Mouse (Mus musculus) G1E (cell line): Measurements from ENCODE around the gene Ing5. TPM values are rescaled to one million over a fixed set of nuclear protein-coding genes. Genes with fewer than 3 reads are reported as not detected.
A peak's percentile ranks its signal among the peaks of the same experiment; 100 is the strongest.
"Not testable (repeated sequence)": the region's sequence is repeated elsewhere in the genome, so short reads cannot be mapped to it uniquely, and the experiment has no call there.

Source experiments
- ATAC-seq: 2 replicates; pipeline ENCODE4 v1.8.0; 2016; ENCODE audit warnings: mild to moderate bottlenecking; ENCODE audit not compliant: insufficient number of reproducible peaks, poor library complexity, low FRiP score, severe bottlenecking; ENCODE audit errors: extremely low read depth
- DNase-seq: peaks from one replicate; pipeline ENCODE4 v3.0.0; 2012; ENCODE audit warnings: low spot score
- H3K27me3 ChIP-seq: 2 replicates; pipeline ENCODE4 v1.6.1; 2012; ENCODE audit warnings: mild to moderate bottlenecking, low read length, inconsistent platforms; ENCODE audit not compliant: insufficient read depth
- H3K36me3 ChIP-seq: replicated peaks from 2 replicates; pipeline ENCODE3; 2012; ENCODE audit warnings: mild to moderate bottlenecking, inconsistent platforms
- H3K4me1 ChIP-seq: 2 replicates; pipeline ENCODE4 v1.6.1; 2012; ENCODE audit warnings: low read depth, low read length, inconsistent platforms, mixed read lengths; ENCODE audit not compliant: insufficient read depth
- H3K4me3 ChIP-seq: 2 replicates; pipeline ENCODE4 v1.5.1; 2012; ENCODE audit warnings: low read depth, mild to moderate bottlenecking, inconsistent platforms, low read length, moderate library complexity, mixed read lengths
- H3K9me3 ChIP-seq: replicated peaks from 2 replicates; pipeline ENCODE4 v1.6.1; 2012; ENCODE audit warnings: inconsistent platforms
- CTCF ChIP-seq: IDR thresholded peaks from 2 replicates; pipeline ENCODE4 v1.5.1; 2012; ENCODE audit warnings: low read depth, low read length, inconsistent platforms, mixed read lengths
- GATA1 ChIP-seq: IDR thresholded peaks from 2 replicates; pipeline ENCODE4 v1.6.1; 2012; ENCODE audit warnings: borderline replicate concordance, low read length, inconsistent platforms, mixed read lengths
- GATA2 ChIP-seq: IDR thresholded peaks from 2 replicates; pipeline ENCODE4 v1.6.1; 2012; ENCODE audit warnings: low read depth, low read length, inconsistent platforms, borderline replicate concordance
- POLR2AphosphoS5 ChIP-seq: IDR thresholded peaks from 2 replicates; pipeline ENCODE4 v1.6.1; 2012; ENCODE audit warnings: low read depth, low read length, inconsistent platforms; ENCODE audit not compliant: insufficient replicate concordance
- TAL1 ChIP-seq: conservative IDR thresholded peaks from 2 replicates; pipeline ENCODE4 v1.6.1; 2012; ENCODE audit warnings: low read depth, low read length, inconsistent platforms, mixed read lengths
- polyA plus RNA-seq: library from polyadenylated mRNA; stranded (reverse); fragments of >175 nt; gene quantifications from 2 replicates; pipeline ENCODE4 v1.2.3, GENCODE M21; 2012
- total RNA-seq, 2 experiments: library from RNA; stranded (forward) in 1 of 2; stranded (reverse) in 1 of 2; fragments of 200-1000 nt in 1 of 2; fragments of >200 nt in 1 of 2; fragmentation: Nextera tagmentation in 1 of 2; gene quantifications; 2 replicates each; pipeline ENCODE4 v1.2.3; 2014 to 2017

Ing5 gene
- total and polyA plus RNA-seq, 3 experiments = 3.4 to 43.3 (median 41.4) TPM

- peak; percentile 96 for DNase-seq
- Histone ChIP-seq H3K4me1 (peaks cover 35% of the 10 kb centered on the region), H3K27me3 (no peaks in the 10 kb centered on the region), H3K36me3 (peaks cover 61% of the 10 kb centered on the region), H3K4me3 (peak overlapping the region; percentile 78), H3K9me3 (no peaks in the 10 kb centered on the region)
- TF ChIP-seq POLR2AphosphoS5 = peak; percentile 94
- no peak for TF ChIP-seq GATA2
- TF ChIP-seq TAL1 = no peak
- peak; percentile 90 for ATAC-seq
Measured at GRCm38 (mm10) chr1:93825105-93825674, 21.4 kb downstream of the Ing5 start.

DNA sequence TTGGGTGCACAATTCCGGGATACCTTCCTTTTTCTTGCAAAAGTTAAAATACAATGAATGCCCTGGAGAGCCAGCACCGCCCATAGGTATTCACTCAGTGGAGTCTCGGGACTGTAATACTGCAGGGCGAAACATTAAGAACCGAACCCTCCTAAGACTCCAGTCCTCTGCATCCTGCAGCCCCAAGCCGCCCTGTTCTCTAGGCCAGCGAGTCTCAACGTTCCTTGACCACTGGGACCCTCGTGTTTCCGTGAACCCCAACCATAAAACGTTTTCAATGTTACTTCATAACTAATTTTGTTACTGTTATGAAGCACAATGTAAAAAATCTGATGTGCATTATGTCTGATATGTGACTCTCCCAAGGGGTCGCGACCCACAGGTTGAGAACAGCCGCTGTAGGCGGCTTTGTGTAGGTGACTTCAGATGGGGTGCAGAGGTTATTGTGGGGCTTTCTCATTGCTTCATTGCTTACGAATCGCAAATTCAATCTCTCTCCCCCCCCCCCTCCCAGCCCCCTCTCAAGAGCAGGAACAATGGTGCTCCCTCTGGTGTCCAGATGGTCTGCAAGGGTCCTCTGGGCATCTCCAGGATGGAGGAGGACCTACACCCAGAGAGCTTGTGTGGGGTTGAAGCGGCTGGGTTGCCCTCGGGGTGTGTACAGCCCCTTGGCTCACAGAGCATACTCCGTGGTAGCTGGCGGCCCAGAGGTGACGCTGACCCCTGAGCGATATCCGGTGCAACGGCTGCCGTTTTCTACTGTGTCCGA, 22.2 kb downstream of the Ing5 start:
- DNase-seq (peak; percentile 38), ATAC-seq (no peak)
- Histone ChIP-seq H3K4me1 (peaks cover 35% of the 10 kb centered on the region), H3K27me3 (no peaks in the 10 kb centered on the region), H3K9me3 (no peaks in the 10 kb centered on the region), H3K4me3 (peak overlapping the region; percentile 78), H3K36me3 (peaks cover 54% of the 10 kb centered on the region)
- TF ChIP-seq CTCF (no peak), GATA2 (no peak), TAL1 (no peak), GATA1 (no peak), POLR2AphosphoS5 (no peak)

DNA sequence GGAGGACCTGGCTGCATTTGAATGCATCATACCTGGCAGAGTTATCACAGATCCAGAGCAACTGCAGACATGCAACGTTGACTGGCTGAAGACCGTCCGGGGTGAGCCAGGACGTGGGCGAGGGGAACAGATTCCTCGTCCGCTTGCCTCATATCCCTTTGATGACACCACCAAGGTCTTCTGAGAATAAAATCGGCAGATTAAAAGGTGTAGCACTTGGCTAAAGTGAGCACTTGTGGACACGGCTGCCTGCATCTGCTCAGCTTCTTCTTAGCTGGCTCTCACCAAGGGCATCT, 22.7 kb downstream of the Ing5 start:
- H3K27me3 ChIP-seq = no peaks in the 10 kb centered on the region
- peaks cover 49% of the 10 kb centered on the region for H3K36me3 ChIP-seq
- H3K4me3 ChIP-seq = peak overlapping the region; percentile 78
- no peak for ATAC-seq
- H3K4me1 ChIP-seq = peaks cover 35% of the 10 kb centered on the region
- TF ChIP-seq TAL1 (no peak), CTCF (no peak)
- H3K9me3 ChIP-seq = no peaks in the 10 kb centered on the region
- no peak for DNase-seq

GRCm38 (mm10) chr1:93832754-93833360, 29.1 kb downstream of the Ing5 start:
- H3K27me3 ChIP-seq, H3K9me3 ChIP-seq, DNase-seq, H3K4me3 ChIP-seq: not testable (repeated sequence)
- TF ChIP-seq CTCF = 0 out of 2 replicates have a peak, but pooled peaks have one; percentile 15
- H3K4me1 ChIP-seq = peaks cover 13% of the 10 kb centered on the region
- H3K36me3 ChIP-seq = peaks cover 56% of the 10 kb centered on the region
- peak; percentile 66 for ATAC-seq

GRCm38 (mm10) chr1:93834671-93835150, 30.9 kb downstream of the Ing5 start:
- Histone ChIP-seq H3K36me3 (peaks cover 52% of the 10 kb centered on the region), H3K9me3 (no peaks in the 10 kb centered on the region), H3K4me3 (no peak overlapping the region), H3K4me1 (peaks cover 10% of the 10 kb centered on the region), H3K27me3 (no peaks in the 10 kb centered on the region)
- no peak for ATAC-seq
- TF ChIP-seq CTCF = no peak
- no peak for TF ChIP-seq GATA1
- TF ChIP-seq GATA2 = no peak
- TF ChIP-seq POLR2AphosphoS5 = no peak
- TF ChIP-seq TAL1 = no peak
- DNase-seq = peak; percentile 0

- ATAC-seq (no peak), DNase-seq (peak; percentile 0)
- Histone ChIP-seq H3K27me3 (no peaks in the 10 kb centered on the region), H3K4me1 (peaks cover 10% of the 10 kb centered on the region), H3K4me3 (no peak overlapping the region), H3K36me3 (peaks cover 47% of the 10 kb centered on the region), H3K9me3 (no peaks in the 10 kb centered on the region)
- TF ChIP-seq GATA2 (no peak), GATA1 (no peak), CTCF (no peak), POLR2AphosphoS5 (no peak), TAL1 (no peak)
Measured at GRCm38 (mm10) chr1:93835211-93835610, 31.4 kb downstream of the Ing5 start.

DNA sequence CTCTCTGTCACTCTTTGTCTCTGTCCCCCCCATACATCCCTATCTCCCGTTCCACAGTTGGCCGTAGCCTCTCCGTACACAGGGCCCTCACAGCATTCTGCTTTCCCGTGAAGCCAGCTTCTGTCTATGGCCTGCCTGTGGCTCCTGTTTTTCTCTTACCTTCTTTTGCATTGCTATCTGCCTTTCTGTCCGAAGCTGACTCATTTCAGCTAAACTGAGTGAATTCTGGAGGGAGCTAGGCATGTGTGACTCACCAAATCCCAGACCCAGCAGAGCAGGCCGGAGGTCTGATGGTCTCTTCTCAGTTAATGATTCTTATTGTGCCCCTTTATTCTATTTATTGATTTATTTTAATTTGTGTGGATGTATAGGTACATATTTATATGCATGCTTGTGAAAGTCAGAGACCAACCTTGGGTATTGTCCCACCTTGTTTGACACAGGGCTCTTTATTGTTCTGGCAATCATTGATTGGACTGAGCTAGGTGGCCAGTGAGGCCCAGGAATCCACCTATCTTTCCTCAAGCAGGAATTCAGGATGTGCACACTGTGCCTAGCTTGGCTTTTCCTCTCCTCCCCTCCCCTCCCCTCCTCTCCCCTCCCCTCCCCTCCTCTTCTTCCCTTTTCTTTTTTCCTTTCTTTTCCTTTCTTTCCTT, 32.2 kb downstream of the Ing5 start:
- Histone ChIP-seq H3K4me1 (peaks cover 10% of the 10 kb centered on the region), H3K9me3 (no peaks in the 10 kb centered on the region), H3K4me3 (no peak overlapping the region), H3K27me3 (no peaks in the 10 kb centered on the region), H3K36me3 (peaks cover 46% of the 10 kb centered on the region)
- no peak for ATAC-seq
- TF ChIP-seq POLR2AphosphoS5 (no peak), GATA1 (no peak), CTCF (no peak), GATA2 (no peak), TAL1 (no peak)
- peak; percentile 0 for DNase-seq
